Mouse (Mus musculus) bone marrow, adult 2 months (tissue): ENCODE results near the gene Fam76b.

ENCODE experiments used
- CTCF ChIP-seq: fragments of 200-500 bp; IDR thresholded peaks from 2 replicates; pipeline ENCODE4 v1.5.1; 2011; ENCODE audit warnings: low read length, control low read depth; ENCODE audit not compliant: control insufficient read depth, insufficient read depth
- POLR2A ChIP-seq: fragments of 200-500 bp; IDR thresholded peaks from 2 replicates; pipeline ENCODE4 v1.6.1; 2011; ENCODE audit warnings: low read depth, mild to moderate bottlenecking, control low read depth, low read length, borderline replicate concordance; ENCODE audit not compliant: control insufficient read depth

GRCm38 (mm10) chr9:13828087-13828441, 548 bp downstream of the Fam76b start:
- TF ChIP-seq CTCF = no peak
- no peak for TF ChIP-seq POLR2A
